Mouse (Mus musculus) megakaryocyte-erythroid progenitor cell, adult 5-6 weeks (primary cell): ENCODE results near the gene Usp49. TPM values are rescaled to one million over a fixed set of nuclear protein-coding genes. Genes with fewer than 3 reads are reported as not detected.

ENCODE experiments used
- ATAC-seq: replicated peaks from 2 replicates; pipeline ENCODE4 v1.8.0; 2016; ENCODE audit warnings: mild to moderate bottlenecking, inconsistent platforms; ENCODE audit not compliant: severe bottlenecking, poor library complexity, low FRiP score, low TSS enrichment
- total RNA-seq, 2 experiments: library from RNA; stranded (forward) in 1 of 2; stranded (reverse) in 1 of 2; fragments of 200-1000, 215-1000 nt in 1 of 2; fragments of >200 nt in 1 of 2; fragmentation: Nextera tagmentation in 1 of 2; gene quantifications; 2 replicates each; pipeline ENCODE4 v1.2.3; 2014 to 2017

Usp49 gene
- total RNA-seq, 2 experiments from 2014 or later = 7.8 to 21.0 TPM

- ATAC-seq = peak; percentile 93
These were observed 57.2 kb downstream of the Usp49 start for GRCm38 (mm10) chr17:47687409-47688343.

- no peak for ATAC-seq
These were observed 57.8 kb downstream of the Usp49 start, which contains the start of gene Tomm6 for GRCm38 (mm10) chr17:47688344-47688607. Gene Tomm6, minus strand, starts transcription at chr17:47688386.

- peak; percentile 22 for ATAC-seq
These were observed 58.4 kb downstream of the Usp49 start, which contains the start of gene Frs3 for GRCm38 (mm10) chr17:47688608-47689575. Gene Frs3, plus strand, starts transcription at chr17:47689030.

- ATAC-seq = no peak
These were observed 59.4 kb downstream of the Usp49 start for GRCm38 (mm10) chr17:47689894-47690293.

- ATAC-seq = no peak
These were observed 61.2 kb downstream of the Usp49 start for GRCm38 (mm10) chr17:47691650-47692049.

- no peak for ATAC-seq
These were observed 63.4 kb downstream of the Usp49 start for GRCm38 (mm10) chr17:47693671-47694441.

GRCm38 (mm10) chr17:47694442-47694502 is 63.8 kb downstream of the Usp49 start, which contains the start of gene Gm21981:
Gene Gm21981, minus strand, starts transcription at chr17:47694455.
- ATAC-seq = no peak

GRCm38 (mm10) chr17:47694503-47695336 is 64.2 kb downstream of the Usp49 start, which contains the start of gene Prickle4:
Gene Prickle4, minus strand, starts transcription at chr17:47694736.
- peak; percentile 83 for ATAC-seq

- no peak for ATAC-seq
These were observed 64.8 kb downstream of the Usp49 start for GRCm38 (mm10) chr17:47695337-47695710.

GRCm38 (mm10) chr17:47698156-47698555 is 67.7 kb downstream of the Usp49 start:
- no peak for ATAC-seq

GRCm38 (mm10) chr17:47699055-47699454 is 68.6 kb downstream of the Usp49 start:
- no peak for ATAC-seq

GRCm38 (mm10) chr17:47701793-47702192 is 71.3 kb downstream of the Usp49 start:
- no peak for ATAC-seq

GRCm38 (mm10) chr17:47702548-47703345 is 72.3 kb downstream of the Usp49 start:
- ATAC-seq = no peak

GRCm38 (mm10) chr17:47703556-47703955 is 73.1 kb downstream of the Usp49 start:
- ATAC-seq = no peak

GRCm38 (mm10) chr17:47704692-47705091 is 74.2 kb downstream of the Usp49 start:
- no peak for ATAC-seq

- ATAC-seq = no peak
These were observed 75.7 kb downstream of the Usp49 start for GRCm38 (mm10) chr17:47706196-47706595.

- ATAC-seq = no peak
These were observed 77.5 kb downstream of the Usp49 start for GRCm38 (mm10) chr17:47707961-47708360.

GRCm38 (mm10) chr17:47708972-47709371 is 78.5 kb downstream of the Usp49 start:
- no peak for ATAC-seq
